Mouse (Mus musculus): ENCODE measurements around the gene Hoxa7. TPM values are rescaled to one million over a fixed set of nuclear protein-coding genes. Genes with fewer than 3 reads are reported as not detected.

Hoxa7 gene
- polyA plus RNA-seq, 1 experiment from 2014 or later: not detected

DNA sequence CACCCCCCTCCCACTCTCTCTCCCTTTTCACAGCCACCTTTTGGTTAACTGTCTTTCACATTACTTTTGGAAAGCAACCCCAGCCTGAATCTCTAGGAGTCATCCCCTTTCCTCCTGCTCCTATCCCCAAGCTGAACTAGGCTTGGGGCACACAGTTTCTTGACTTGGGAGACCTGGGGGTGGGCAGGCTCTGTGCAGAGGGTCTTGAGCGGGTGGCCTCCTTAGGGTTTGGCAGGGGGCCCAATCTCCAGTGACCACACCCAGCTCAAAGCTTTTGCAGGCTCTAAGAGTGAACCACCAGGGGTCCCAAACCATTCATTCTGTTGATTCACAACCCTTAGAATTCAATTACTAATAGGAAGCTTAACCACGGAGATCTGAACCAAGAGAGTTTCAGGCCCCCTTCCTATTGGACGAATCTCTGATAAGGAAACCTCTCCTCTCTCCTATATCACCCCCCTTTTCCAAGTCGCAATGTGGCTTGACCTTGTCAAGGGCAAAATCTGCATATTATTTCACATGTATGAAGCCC, 21.2 kb upstream of the Hoxa7 start:
- WGBS: under 1% methylated on average over 4 of the region's 4 CpGs
- H3K4me1 ChIP-seq: 0 out of 2 replicates have a peak, but pooled peaks cover 3% of the 10 kb centered on the region
- H3K4me3 ChIP-seq: no peak overlapping the region
- no peaks in the 10 kb centered on the region for H3K9me3 ChIP-seq
- no peak for ATAC-seq (replicated peaks)
- H3K9ac ChIP-seq (replicated peaks): no peak overlapping the region
- no peak overlapping the region for H3K4me2 ChIP-seq (replicated peaks)
- H3K36me3 ChIP-seq: no peaks in the 10 kb centered on the region
- H3K27ac ChIP-seq (replicated peaks): no peak overlapping the region
- peaks cover 98% of the 10 kb centered on the region for H3K27me3 ChIP-seq

GRCm38 (mm10) chr6:52241001-52241621, 19.5 kb upstream of the Hoxa7 start:
- WGBS: 4% methylated on average over 9 of the region's 9 CpGs
- Histone ChIP-seq H3K4me2 (replicated peaks) (no peak overlapping the region), H3K4me1 (0 out of 2 replicates have a peak, but pooled peaks cover 3% of the 10 kb centered on the region), H3K9me3 (no peaks in the 10 kb centered on the region), H3K9ac (replicated peaks) (no peak overlapping the region), H3K4me3 (no peak overlapping the region), H3K27me3 (peaks cover 99% of the 10 kb centered on the region), H3K36me3 (no peaks in the 10 kb centered on the region), H3K27ac (replicated peaks) (no peak overlapping the region)
- ATAC-seq (replicated peaks): no peak

DNA sequence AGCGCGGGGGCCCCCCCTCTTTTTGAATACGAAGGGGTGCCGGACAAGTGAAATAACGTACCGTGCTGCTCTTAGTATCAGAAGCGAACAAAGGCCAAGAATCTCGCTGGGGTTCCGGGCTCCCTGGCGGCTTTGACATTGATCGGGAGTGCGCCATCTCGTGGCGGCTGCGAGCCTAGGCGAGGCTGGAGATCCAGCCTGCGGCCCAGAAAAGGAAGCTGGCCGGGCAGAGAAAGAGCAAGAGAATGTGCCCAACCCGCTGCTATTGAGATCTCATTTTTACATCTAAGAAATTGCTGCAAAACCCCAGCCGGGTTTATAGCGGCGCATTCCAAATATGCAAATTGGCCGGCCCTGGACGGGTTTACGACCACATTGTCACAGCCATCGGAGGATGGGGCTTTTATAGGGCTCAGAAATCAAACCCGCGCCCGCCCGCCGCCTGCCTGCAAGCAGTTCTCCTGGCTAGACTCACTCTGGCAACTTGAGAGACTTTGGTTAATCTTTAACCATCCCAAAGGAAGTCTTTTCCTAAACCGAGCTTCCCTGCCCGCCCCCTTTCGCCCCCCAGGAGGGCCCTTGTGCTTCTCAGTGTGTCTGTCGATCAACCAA, 18.8 kb upstream of the Hoxa7 start, which contains the start of gene Hoxa10:
Gene Hoxa10 (minus strand): TSS at position 466 of the 612 bp plus-strand sequence.
- 1% methylated on average over 35 of the region's 35 CpGs for WGBS
- peaks cover 99% of the 10 kb centered on the region for H3K27me3 ChIP-seq
- no peak within 1 kb of the TSS for H3K4me2 ChIP-seq (replicated peaks)
- no peaks in the 10 kb centered on the region for H3K36me3 ChIP-seq
- H3K4me3 ChIP-seq: no peak within 1 kb of the TSS
- 0 out of 2 replicates have a peak, but pooled peaks cover 3% of the 10 kb centered on the region for H3K4me1 ChIP-seq
- ATAC-seq (replicated peaks): no peak
- no peaks in the 10 kb centered on the region for H3K9me3 ChIP-seq
- H3K9ac ChIP-seq (replicated peaks): no peak within 1 kb of the TSS
- H3K27ac ChIP-seq (replicated peaks): no peak within 1 kb of the TSS

DNA sequence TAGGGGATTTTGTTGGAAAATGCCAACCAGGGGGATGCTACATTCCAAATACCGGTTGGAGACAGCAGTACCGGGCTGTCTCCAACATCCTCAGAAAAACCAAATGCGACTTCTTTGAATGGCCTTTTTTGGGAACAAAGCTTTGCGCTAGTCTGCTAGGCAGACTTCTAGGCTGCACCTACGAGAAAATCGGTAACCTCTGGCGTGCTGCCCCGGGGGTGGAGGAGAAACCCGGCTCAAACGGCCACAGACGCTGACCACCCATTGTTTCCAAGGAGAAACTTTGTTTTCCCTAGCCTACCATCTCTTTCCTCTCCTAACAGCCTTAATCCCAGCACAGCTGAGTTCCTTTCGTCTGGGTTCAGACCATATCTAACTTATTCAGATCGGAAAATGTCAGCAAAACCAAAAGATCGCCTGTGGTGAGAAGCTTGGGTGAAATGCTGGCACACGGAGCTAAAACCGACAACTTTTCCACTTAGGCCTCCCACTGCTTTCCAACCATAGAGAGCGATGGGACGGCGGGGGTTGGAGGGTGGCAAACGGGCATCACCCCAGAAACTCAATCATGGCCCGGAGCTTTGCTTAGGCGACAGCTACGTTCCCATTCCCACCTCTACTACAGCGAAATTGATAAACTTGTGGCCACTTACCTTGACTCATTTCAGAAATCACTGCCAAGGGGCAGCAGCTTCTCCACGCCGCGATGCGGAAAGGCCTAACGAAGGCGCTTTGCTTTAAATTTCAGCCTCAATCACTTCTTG, 18.2 kb upstream of the Hoxa7 start:
- no peak overlapping the region for H3K9ac ChIP-seq (replicated peaks)
- H3K9me3 ChIP-seq: no peaks in the 10 kb centered on the region
- no peak overlapping the region for H3K4me3 ChIP-seq
- WGBS: 3% methylated on average over 30 of the region's 30 CpGs
- ATAC-seq (replicated peaks): no peak
- 0 out of 2 replicates have a peak, but pooled peaks cover 3% of the 10 kb centered on the region for H3K4me1 ChIP-seq
- peaks cover 99% of the 10 kb centered on the region for H3K27me3 ChIP-seq
- no peak overlapping the region for H3K27ac ChIP-seq (replicated peaks)
- no peak overlapping the region for H3K4me2 ChIP-seq (replicated peaks)
- no peaks in the 10 kb centered on the region for H3K36me3 ChIP-seq

DNA sequence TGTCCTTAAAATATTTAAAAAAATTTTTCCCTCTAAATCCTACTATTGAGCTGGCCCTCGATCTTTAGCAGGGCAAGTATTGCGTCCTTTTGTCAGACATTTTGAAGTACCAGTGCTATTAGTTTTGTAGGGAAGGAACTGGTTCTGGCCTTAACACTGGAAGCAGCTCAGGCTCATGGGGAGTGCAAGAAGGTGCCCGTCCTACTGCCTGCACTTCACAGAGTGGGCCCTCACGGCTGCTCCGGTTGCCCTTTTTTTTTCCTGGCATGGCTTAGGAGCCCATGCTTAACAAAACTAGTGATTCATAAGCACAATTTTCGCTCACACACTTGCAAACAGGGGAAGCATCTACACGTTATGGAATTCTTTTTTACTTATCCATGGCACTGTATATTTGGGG, 17.3 kb upstream of the Hoxa7 start:
- ATAC-seq (replicated peaks): no peak
- peaks cover 99% of the 10 kb centered on the region for H3K27me3 ChIP-seq

DNA sequence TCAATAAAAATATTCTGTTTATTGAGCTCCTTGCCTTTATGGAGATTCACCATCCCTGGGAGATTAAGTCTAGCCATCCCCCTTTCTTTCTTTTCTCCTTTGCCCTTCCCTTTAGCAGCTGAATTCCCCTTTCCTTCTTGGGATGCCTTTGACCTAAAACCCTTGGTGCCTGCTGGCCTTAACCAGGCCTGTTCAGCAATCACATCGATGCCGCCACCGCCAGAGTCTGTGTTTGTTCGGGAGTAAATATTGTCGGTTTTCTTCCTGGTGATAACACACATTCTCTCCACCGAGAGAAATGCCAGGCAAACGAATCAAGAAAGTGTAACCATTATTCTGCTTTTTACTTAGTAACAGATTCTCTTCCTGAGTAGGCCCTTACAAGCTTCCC, 16.5 kb upstream of the Hoxa7 start:
- H3K27me3 ChIP-seq: peaks cover 99% of the 10 kb centered on the region
- 0 out of 2 replicates have a peak, but pooled peaks cover 3% of the 10 kb centered on the region for H3K4me1 ChIP-seq
- 3% methylated on average over 7 of the region's 7 CpGs for WGBS
- H3K4me3 ChIP-seq: no peak overlapping the region
- no peaks in the 10 kb centered on the region for H3K9me3 ChIP-seq
- no peak overlapping the region for H3K9ac ChIP-seq (replicated peaks)
- no peak for ATAC-seq (replicated peaks)
- H3K27ac ChIP-seq (replicated peaks): no peak overlapping the region
- H3K4me2 ChIP-seq (replicated peaks): no peak overlapping the region
- no peaks in the 10 kb centered on the region for H3K36me3 ChIP-seq

More for the DNA sequence above, 17.3 kb upstream of the Hoxa7 start:
- 3% methylated on average over 7 of the region's 7 CpGs for WGBS
- Histone ChIP-seq H3K27ac (replicated peaks) (no peak overlapping the region), H3K36me3 (no peaks in the 10 kb centered on the region), H3K9me3 (no peaks in the 10 kb centered on the region), H3K4me3 (no peak overlapping the region), H3K4me1 (0 out of 2 replicates have a peak, but pooled peaks cover 3% of the 10 kb centered on the region), H3K4me2 (replicated peaks) (no peak overlapping the region), H3K9ac (replicated peaks) (no peak overlapping the region)

DNA sequence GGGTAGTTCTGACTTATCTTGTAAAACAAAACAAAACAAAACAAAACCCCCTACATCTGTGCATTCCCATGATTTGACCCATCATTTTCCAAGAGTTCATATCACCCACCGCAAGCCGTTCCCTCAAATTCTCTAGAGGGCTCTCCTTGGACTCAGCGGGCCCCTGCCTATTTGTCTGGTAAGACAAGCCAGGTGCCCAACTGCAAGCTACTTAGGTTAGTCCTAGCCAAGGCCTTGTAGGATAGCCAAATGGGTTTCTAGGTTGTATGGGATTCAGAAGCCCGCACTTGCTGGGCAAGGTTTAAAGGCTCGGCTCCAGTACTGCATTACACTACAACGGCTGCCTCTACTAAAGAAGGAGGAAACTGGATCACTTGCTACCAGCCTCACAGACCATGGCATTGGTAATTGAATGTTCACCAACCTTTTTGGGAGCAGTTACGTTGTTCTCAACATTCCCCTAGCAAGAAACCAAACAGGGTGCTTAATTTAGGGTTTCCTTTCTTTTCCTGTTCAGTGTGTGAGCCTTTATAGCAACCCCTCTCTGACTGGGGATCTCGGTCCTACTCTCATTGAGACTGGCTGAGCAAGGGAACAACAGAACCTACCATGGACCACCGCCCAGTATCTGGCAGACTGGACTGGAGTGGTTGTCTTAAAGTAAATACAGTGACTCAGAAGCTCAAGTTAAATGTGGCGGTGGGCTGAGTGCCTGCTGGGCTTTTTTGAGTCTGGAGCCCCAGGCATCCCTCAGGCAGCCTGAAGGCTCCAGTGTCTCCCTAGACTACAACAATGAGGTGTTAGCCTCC, 15.9 kb upstream of the Hoxa7 start:
- no peak for ATAC-seq (replicated peaks)
- no peak overlapping the region for H3K27ac ChIP-seq (replicated peaks)

DNA sequence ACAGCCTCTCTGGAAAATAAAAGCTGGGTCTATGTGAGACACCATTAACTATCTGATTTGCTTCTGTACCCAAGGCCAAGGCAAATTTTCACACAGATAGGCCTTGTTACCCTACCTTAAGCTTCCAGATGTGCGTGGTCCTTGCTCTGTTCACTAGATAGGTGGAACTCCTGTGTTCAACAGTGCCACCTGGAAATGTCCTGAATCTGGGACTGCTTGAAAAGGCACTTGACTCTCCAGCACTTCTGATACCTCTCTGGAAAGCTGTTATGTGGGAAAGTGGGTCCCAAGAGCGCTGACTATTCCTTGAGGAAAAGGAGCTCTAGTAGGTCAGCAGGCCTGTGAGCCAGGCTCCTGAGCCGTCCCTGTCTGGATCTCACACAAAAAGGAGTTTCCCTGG, 15.2 kb upstream of the Hoxa7 start:
- no peak overlapping the region for H3K4me3 ChIP-seq
- no peak for ATAC-seq (replicated peaks)
- H3K4me2 ChIP-seq (replicated peaks): no peak overlapping the region
- H3K27ac ChIP-seq (replicated peaks): no peak overlapping the region
- H3K9ac ChIP-seq (replicated peaks): no peak overlapping the region
- WGBS: 7% methylated on average over 3 of the region's 3 CpGs
- H3K4me1 ChIP-seq: 0 out of 2 replicates have a peak, but pooled peaks cover 3% of the 10 kb centered on the region
- H3K36me3 ChIP-seq: no peaks in the 10 kb centered on the region
- peaks cover 99% of the 10 kb centered on the region for H3K27me3 ChIP-seq
- no peaks in the 10 kb centered on the region for H3K9me3 ChIP-seq

More for the DNA sequence above, 15.9 kb upstream of the Hoxa7 start:
- Histone ChIP-seq H3K27me3 (peaks cover 99% of the 10 kb centered on the region), H3K9me3 (no peaks in the 10 kb centered on the region), H3K36me3 (no peaks in the 10 kb centered on the region), H3K4me1 (0 out of 2 replicates have a peak, but pooled peaks cover 3% of the 10 kb centered on the region), H3K4me2 (replicated peaks) (no peak overlapping the region), H3K9ac (replicated peaks) (no peak overlapping the region), H3K4me3 (no peak overlapping the region)
- 8% methylated on average over 10 of the region's 10 CpGs for WGBS

DNA sequence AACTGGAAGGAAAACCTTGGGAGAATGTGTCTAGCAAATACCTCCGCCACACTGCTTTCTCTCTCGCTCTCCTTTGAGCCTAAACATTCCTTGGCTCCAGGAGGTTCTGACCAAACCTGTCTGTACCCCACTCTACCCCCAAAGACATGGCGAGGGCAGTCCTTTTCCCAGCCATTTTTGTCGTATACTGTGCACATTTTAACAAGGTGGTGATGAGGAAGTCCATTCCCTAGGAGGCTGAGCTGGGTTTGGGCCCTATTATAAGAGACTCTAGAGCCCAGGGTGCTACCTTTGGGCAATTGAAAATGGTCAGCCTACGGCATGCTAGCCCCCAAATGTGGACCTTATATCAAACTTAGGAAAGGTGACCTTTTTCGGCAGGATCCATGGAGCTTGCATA, 14.2 kb upstream of the Hoxa7 start:
- H3K27ac ChIP-seq (replicated peaks): no peak overlapping the region
- H3K9ac ChIP-seq (replicated peaks): no peak overlapping the region
- no peak overlapping the region for H3K4me2 ChIP-seq (replicated peaks)
- ATAC-seq (replicated peaks): no peak
- H3K36me3 ChIP-seq: no peaks in the 10 kb centered on the region
- peaks cover 97% of the 10 kb centered on the region for H3K27me3 ChIP-seq
- 19% methylated on average over 6 of the region's 6 CpGs for WGBS
- H3K9me3 ChIP-seq: no peaks in the 10 kb centered on the region
- no peak overlapping the region for H3K4me3 ChIP-seq
- 0 out of 2 replicates have a peak, but pooled peaks cover 3% of the 10 kb centered on the region for H3K4me1 ChIP-seq

DNA sequence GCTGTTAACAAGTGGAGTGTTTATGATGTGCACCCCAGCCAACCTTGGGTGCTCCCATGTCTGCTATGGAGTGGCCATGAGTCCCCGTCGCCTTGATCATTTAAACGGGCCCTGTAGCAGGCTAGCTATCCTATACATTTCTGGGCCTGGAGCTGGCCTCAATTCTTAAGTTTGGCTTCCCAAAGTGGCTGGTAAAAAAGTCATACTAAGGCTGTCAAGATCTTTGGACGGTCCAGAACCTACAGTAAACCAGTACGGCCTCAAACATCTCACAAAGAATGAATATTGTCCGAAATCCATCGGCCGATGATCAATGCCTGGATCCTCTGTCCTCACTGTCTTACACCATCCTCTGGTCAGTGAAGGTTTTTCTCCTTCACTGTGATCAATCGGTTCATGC, 13.6 kb upstream of the Hoxa7 start:
- Histone ChIP-seq H3K9ac (replicated peaks) (no peak overlapping the region), H3K4me3 (no peak overlapping the region), H3K27me3 (peaks cover 97% of the 10 kb centered on the region), H3K36me3 (no peaks in the 10 kb centered on the region), H3K27ac (replicated peaks) (no peak overlapping the region), H3K4me1 (0 out of 2 replicates have a peak, but pooled peaks cover 3% of the 10 kb centered on the region), H3K4me2 (replicated peaks) (no peak overlapping the region), H3K9me3 (no peaks in the 10 kb centered on the region)
- WGBS: 28% methylated on average over 9 of the region's 9 CpGs
- ATAC-seq (replicated peaks): no peak

DNA sequence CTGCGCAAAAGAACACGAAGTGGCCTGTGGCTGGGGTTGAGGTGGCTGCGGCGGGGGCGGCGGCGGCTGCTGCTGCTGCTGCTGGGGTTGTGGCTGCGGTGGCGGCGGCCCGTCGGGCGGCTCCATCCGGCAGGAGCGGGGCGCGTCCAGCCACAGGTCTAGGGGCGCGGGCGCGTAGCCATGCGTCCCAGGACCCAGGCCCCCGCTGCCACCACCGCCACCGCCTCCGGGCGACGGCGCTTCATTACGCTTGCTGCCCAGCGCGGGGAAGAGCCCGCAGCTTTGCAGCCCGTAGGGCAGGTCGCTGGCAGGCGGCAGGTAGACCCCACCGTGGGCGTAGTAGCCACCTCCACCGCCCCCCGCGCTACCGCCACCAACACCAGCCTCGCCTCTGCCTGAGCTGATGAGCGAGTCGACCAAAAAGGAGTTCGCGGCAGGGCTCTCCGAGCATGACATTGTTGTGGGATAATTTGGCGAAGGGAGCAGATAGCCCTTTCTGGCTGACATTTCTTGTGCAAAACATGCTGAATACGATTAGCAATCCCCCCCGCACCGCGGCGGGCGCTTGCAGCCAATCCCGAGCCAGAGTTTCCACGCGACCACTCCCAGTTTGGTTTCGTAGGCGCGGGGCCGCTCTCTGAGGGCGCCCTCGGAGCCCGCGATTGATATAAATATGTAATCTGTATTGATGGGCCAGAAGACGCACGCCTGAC, 12.9 kb upstream of the Hoxa7 start:
- Histone ChIP-seq H3K4me2 (replicated peaks) (no peak overlapping the region), H3K4me1 (no peaks in the 10 kb centered on the region), H3K27me3 (peaks cover 97% of the 10 kb centered on the region), H3K36me3 (no peaks in the 10 kb centered on the region), H3K4me3 (no peak overlapping the region), H3K9me3 (no peaks in the 10 kb centered on the region), H3K9ac (replicated peaks) (no peak overlapping the region), H3K27ac (replicated peaks) (no peak overlapping the region)
- ATAC-seq (replicated peaks): no peak
- 2% methylated on average over 57 of the region's 68 CpGs for WGBS
